Mouse (Mus musculus) CH12.LX (cell line): Measurements from ENCODE around the gene Abr.

Experiments
- BHLHE40 ChIP-seq: IDR thresholded peaks from 2 replicates; pipeline ENCODE4 v1.6.1; 2011; ENCODE audit warnings: mild to moderate bottlenecking, low read depth, low read length, improper control_type of control experiment
- CTCF ChIP-seq, 2 experiments: IDR thresholded peaks in 1 of 2; conservative IDR thresholded peaks in 1 of 2; 2 replicates each; pipeline ENCODE4 v1.5.1; 2011 to 2012; ENCODE audit warnings: low read depth in 2 of 2, low read length in 2 of 2, improper control_type of control experiment in 1 of 2, inconsistent platforms in 1 of 2, mild to moderate bottlenecking in 1 of 2, moderate library complexity in 1 of 2
- MAX ChIP-seq: IDR thresholded peaks from 2 replicates; pipeline ENCODE4 v1.6.1; 2011; ENCODE audit warnings: low read length, improper control_type of control experiment
- NRF1 ChIP-seq: IDR thresholded peaks from 2 replicates; pipeline ENCODE4 v1.6.1; 2014; ENCODE audit warnings: low read depth, mild to moderate bottlenecking, inconsistent platforms, low read length, improper control_type of control experiment, moderate library complexity
- POLR2A ChIP-seq: IDR thresholded peaks from 2 replicates; pipeline ENCODE4 v1.6.1; 2011; ENCODE audit warnings: low read depth, mild to moderate bottlenecking, improper control_type of control experiment, low read length

- TF ChIP-seq CTCF (conservative IDR thresholded peaks at IDR 0.05 in 1 of 2, IDR thresholded peaks at IDR 0.05 in 1 of 2; ENCODE audit: low read depth in 2 of 2, low read length in 2 of 2) (peak; percentile 94 to 99), MAX (peak; percentile 55; the same call in 1 of the 2 replicates), POLR2A (no peak), BHLHE40 (no peak), NRF1 (no peak)
Measured at GRCm38 (mm10) chr11:76645955-76646354, 23.8 kb upstream of the Abr start.
